Mouse (Mus musculus) olfactory bulb, adult 2 months (tissue): ENCODE data around the gene Gm6899. TPM values are rescaled to one million over a fixed set of nuclear protein-coding genes. Genes with fewer than 3 reads are reported as not detected.

ENCODE experiments used
- H3K27ac ChIP-seq: fragments of 200-500 bp; 2 replicates; pipeline ENCODE4 v1.5.1; 2012; ENCODE audit warnings: low read depth, low read length; ENCODE audit not compliant: insufficient read depth
- H3K4me1 ChIP-seq: fragments of 200-500 bp; 2 replicates; pipeline ENCODE4 v1.6.1; 2012; ENCODE audit warnings: low read length; ENCODE audit not compliant: control insufficient read depth, insufficient read depth
- H3K4me3 ChIP-seq: fragments of 200-500 bp; 2 replicates; pipeline ENCODE4 v1.5.1; 2012; ENCODE audit warnings: mild to moderate bottlenecking, low read depth, low read length, moderate library complexity; ENCODE audit not compliant: insufficient read depth
- CTCF ChIP-seq: fragments of 200-500 bp; IDR thresholded peaks from 2 replicates; pipeline ENCODE4 v1.5.1; 2012; ENCODE audit warnings: low read depth, mild to moderate bottlenecking, low read length, moderate library complexity; ENCODE audit not compliant: insufficient read depth
- POLR2A ChIP-seq: fragments of 200-500 bp; IDR thresholded peaks from 2 replicates; pipeline ENCODE4 v1.6.1; 2012; ENCODE audit warnings: mild to moderate bottlenecking, low read depth, low read length, moderate library complexity; ENCODE audit not compliant: insufficient read depth
- WGBS: fragments of 180-500 bp; shearing (Covaris S2); methylation state at CpG from one replicate; pipeline ENCODE4 v1.1.7; 2018; 5-methylcytosine and 5-hydroxymethylcytosine counted together
- polyA plus RNA-seq: library from polyadenylated mRNA; stranded (reverse); fragments of >200 nt; gene quantifications from 2 replicates; pipeline ENCODE4 v1.2.4, GENCODE M21; 2012; ENCODE audit warnings: low replicate concordance; ENCODE audit not compliant: missing spikeins, insufficient read depth, insufficient read length

The Gm6899 gene
- polyA plus RNA-seq, 1 experiment: not detected

GRCm38 (mm10) chr11:26597145-26597544 lies 4.1 kb downstream of the Gm6899 start:
- H3K27ac ChIP-seq: no peak overlapping the region
- H3K4me3 ChIP-seq: no peak overlapping the region
- H3K4me1 ChIP-seq: no peaks in the 10 kb centered on the region; the same call in 1 of the 2 replicates
- WGBS: 78% methylated on average over 6 of the region's 6 CpGs
- TF ChIP-seq CTCF (no peak), POLR2A (no peak)

- no peaks in the 10 kb centered on the region; the same call in 1 of the 2 replicates for H3K4me1 ChIP-seq
- 82% methylated on average over 6 of the region's 6 CpGs for WGBS
- TF ChIP-seq CTCF: no peak
- TF ChIP-seq POLR2A: no peak
- no peak overlapping the region for H3K27ac ChIP-seq
- H3K4me3 ChIP-seq: no peak overlapping the region
These were observed 4.7 kb downstream of the Gm6899 start for GRCm38 (mm10) chr11:26597761-26598160.

- no peak for TF ChIP-seq POLR2A
- no peaks in the 10 kb centered on the region for H3K4me1 ChIP-seq
- no peak overlapping the region for H3K27ac ChIP-seq
- no peak overlapping the region for H3K4me3 ChIP-seq
- 89% methylated on average over 1 of the region's 1 CpGs for WGBS
These were observed 5.8 kb downstream of the Gm6899 start for GRCm38 (mm10) chr11:26598876-26599275.

DNA sequence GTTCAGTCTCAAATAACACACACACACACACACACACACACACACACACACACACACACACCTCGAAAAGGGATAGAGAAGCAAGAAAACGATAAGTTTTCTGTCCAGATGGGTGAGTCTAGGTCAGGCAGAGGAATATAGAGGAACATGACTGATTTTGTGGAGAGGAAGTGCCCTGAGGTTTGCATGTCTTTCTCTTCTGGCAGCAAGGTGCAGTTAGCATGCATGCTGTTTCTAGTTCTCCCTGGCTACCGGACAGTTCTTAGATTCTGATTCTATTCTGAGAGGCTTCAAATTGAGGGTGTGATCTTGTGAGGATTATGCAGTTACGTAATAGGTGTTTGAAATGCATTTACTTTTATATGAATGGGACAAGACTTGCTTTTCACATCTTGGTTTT lies 7.7 kb downstream of the Gm6899 start:
- TF ChIP-seq CTCF: no peak
- TF ChIP-seq POLR2A: no peak
- 83% methylated on average over 4 of the region's 4 CpGs for WGBS
- no peak overlapping the region for H3K4me3 ChIP-seq
- no peaks in the 10 kb centered on the region for H3K4me1 ChIP-seq
- no peak overlapping the region for H3K27ac ChIP-seq

DNA sequence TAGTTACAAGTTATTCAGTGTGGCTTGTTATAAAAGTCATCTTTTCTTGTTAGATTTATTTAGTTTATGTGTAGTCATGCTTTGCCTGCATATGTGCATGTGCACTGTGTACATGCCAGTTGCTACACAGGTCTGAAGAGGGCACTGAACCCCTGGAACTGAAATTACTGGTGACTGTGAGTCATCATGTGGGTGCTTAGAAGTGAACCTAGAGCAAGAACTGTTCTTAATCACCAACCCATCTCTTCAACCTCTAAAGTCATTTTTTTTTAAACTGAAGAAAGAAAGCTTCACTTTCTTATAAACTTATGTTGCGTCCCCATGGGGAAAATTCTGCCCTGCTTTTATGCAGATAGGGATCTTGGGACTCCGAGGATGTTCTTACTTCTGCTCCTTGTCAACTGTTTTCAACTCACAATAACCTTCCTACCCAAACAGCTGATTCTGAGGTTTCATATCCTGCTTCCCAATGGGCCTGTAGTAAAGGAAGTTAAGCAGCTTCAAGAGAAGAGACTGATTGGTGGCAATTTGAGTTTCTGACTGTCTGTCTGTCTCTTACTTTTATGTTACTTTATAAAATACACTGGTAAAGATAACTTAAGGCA lies 8.6 kb downstream of the Gm6899 start:
- no peaks in the 10 kb centered on the region for H3K4me1 ChIP-seq
- 95% methylated on average over 2 of the region's 2 CpGs for WGBS
- H3K27ac ChIP-seq: no peak overlapping the region
- H3K4me3 ChIP-seq: no peak overlapping the region
- TF ChIP-seq CTCF (no peak), POLR2A (no peak)

DNA sequence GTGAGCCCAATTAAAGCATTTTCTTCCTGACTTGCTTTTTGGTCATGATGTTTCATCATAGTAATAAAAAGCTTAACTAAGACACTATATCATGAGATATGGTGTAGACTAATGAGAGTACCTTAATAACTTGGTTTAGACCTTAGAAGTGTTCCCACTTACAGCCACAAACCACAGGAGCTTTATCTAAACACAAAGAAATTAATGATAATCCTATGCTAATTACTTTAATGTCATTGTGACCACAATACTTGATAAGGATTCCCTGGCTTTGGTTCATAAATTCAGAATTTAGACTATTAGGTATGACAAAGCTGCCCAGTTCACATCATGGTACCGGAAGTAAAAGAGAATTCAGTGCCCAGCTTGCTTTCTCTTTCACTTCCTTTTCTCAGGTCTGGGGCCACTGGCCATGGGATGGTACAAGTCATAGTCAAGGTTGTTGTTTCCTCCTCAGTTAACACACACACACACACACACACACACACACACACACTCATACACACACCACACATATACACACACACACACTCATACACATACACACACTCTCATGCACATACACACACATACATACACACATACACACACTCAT lies 11.1 kb downstream of the Gm6899 start:
- WGBS: 85% methylated on average over 1 of the region's 1 CpGs
- TF ChIP-seq POLR2A (no peak), CTCF (no peak)
- Histone ChIP-seq H3K27ac (no peak overlapping the region), H3K4me1 (no peaks in the 10 kb centered on the region), H3K4me3 (no peak overlapping the region)

- Histone ChIP-seq H3K4me1 (no peaks in the 10 kb centered on the region), H3K4me3 (no peak overlapping the region), H3K27ac (no peak overlapping the region)
- WGBS: 49% methylated on average over 10 of the region's 10 CpGs
- no peak for TF ChIP-seq CTCF
- no peak for TF ChIP-seq POLR2A
These were observed 15.8 kb downstream of the Gm6899 start for GRCm38 (mm10) chr11:26608795-26609194.

DNA sequence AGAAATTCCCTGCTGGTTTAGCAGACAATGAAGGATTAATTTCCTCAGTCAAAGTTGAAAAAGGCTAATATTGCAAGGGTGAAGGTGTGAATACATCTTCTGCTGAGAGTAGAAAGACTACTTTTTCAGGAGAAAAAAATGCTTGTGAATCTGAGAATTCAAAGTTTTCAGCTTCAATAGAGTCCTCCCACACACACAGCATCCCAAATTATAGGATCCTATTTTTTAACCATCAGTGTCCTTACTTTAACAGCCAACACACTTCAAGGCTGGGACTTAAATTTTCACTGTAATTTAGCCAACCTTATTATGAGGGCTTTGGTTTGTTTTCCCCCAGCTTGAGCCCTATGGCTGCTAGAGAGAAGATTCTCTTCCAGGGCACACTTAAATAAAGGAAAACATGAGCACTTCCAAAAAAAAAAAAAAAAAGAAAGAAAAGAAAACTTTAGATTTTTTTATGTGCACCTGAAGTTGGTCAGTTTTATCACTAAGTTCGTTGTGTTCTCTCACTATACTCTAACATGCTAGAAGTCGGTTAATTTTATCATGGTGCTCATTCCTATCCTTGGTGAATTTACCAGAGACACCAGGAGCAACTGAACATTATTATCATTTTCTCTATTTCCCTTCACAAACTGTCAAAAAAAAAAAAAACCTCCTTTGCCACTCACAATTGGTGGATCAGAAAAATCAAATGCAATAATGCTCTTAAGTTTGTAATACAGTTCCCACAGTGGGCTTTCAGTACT lies 25.6 kb downstream of the Gm6899 start:
- 62% methylated on average over 2 of the region's 2 CpGs for WGBS
- H3K27ac ChIP-seq: no peak overlapping the region
- no peaks in the 10 kb centered on the region for H3K4me1 ChIP-seq
- H3K4me3 ChIP-seq: no peak overlapping the region
- no peak for TF ChIP-seq POLR2A
- TF ChIP-seq CTCF: no peak

- no peak for TF ChIP-seq POLR2A
- TF ChIP-seq CTCF: no peak
- WGBS: 61% methylated on average over 5 of the region's 5 CpGs
- Histone ChIP-seq H3K4me3 (no peak overlapping the region), H3K4me1 (no peaks in the 10 kb centered on the region), H3K27ac (no peak overlapping the region)
These were observed 29.7 kb downstream of the Gm6899 start for GRCm38 (mm10) chr11:26622727-26623126.
